Mouse (Mus musculus) brain, embryonic 14.5 days (tissue): ENCODE results near the gene Bach1.

Experiments used
- CTCF ChIP-seq: fragments of 200-500 bp; IDR thresholded peaks from 2 replicates; pipeline ENCODE4 v1.5.1; 2012; ENCODE audit warnings: inconsistent platforms, mild to moderate bottlenecking, moderate library complexity, borderline replicate concordance; ENCODE audit not compliant: insufficient read depth, insufficient read length; ENCODE audit errors: extremely low read depth
- POLR2A ChIP-seq: fragments of 200-500 bp; IDR thresholded peaks from 2 replicates; pipeline ENCODE4 v1.6.1; 2012; ENCODE audit warnings: mild to moderate bottlenecking, inconsistent platforms, borderline replicate concordance; ENCODE audit not compliant: poor library complexity, insufficient read depth, insufficient read length, severe bottlenecking; ENCODE audit errors: extremely low read depth

- TF ChIP-seq CTCF (no peak), POLR2A (no peak)
Observed at GRCm38 (mm10) chr16:87712986-87713693, 14.4 kb downstream of the Bach1 start.
